In the genomic region with DNA sequence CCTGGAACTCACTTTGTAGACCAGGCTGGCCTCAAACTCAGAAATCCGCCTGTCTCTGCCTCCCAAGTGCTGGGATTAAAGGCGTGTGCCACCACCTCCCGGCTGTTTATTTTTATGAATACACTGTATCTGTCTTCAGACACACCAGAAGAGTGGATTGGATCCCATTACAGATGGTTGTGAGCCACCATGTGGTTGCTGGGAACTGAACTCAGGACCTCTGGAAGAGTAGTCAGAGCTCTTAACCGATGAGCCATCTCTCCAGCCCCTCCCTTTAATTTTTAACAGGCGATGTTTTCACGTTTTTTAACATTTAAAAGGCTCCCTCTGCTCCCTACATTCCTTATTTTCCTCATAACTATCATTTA, we compare ENCODE assay signal across 10 mouse cellular contexts. TPM values are rescaled to one million over a fixed set of nuclear protein-coding genes. Genes with fewer than 3 reads are reported as not detected.
DNase-seq lines count a peak whose midpoint lies in the region; ATAC-seq and TF ChIP-seq lines count a peak whose summit lies in the region.
"Not testable (repeated sequence)": the region's sequence is repeated elsewhere in the genome, so short reads cannot be mapped to it uniquely, and the experiment has no call there.
"Had no signal": no experiment of that assay in that cellular context is flagged by ENCODE, and none has a peak within 500 bp of the region (broad histone marks: within the 10 kb centered on the region; RNA-seq: fewer than 3 reads in every experiment).

No protein-coding gene starts in this region.

- 45% methylated on average over 6 of the region's 6 CpGs for WGBS in embryonic facial prominence, embryonic 12.5 days
- 40% methylated on average over 6 of the region's 6 CpGs for WGBS in hindbrain, embryonic 14.5 days
- WGBS in liver, embryonic 16.5 days (ENCODE audit: insufficient replicate concordance), result 34% methylated on average over 6 of the region's 6 CpGs
- WGBS in midbrain, embryonic 15.5 days, result 40% methylated on average over 6 of the region's 6 CpGs
- WGBS in stomach, embryonic 16.5 days, result 40% methylated on average over 6 of the region's 6 CpGs

- peak overlapping the region; percentile 71 for H3K4me2 ChIP-seq in embryonic facial prominence, embryonic 12.5 days (replicated peaks)
- peak overlapping the region; percentile 96 for H3K4me2 ChIP-seq in hindbrain, embryonic 14.5 days (replicated peaks)
- peak overlapping the region; percentile 73 for H3K4me2 ChIP-seq in liver, embryonic 16.5 days (ENCODE audit: low read depth, low read length)
- H3K4me2 ChIP-seq in midbrain, embryonic 15.5 days, result peak overlapping the region; percentile 80
- H3K4me2 ChIP-seq in stomach, embryonic 16.5 days (ENCODE audit: low read depth, low read length), result peak overlapping the region; percentile 67

- not testable (repeated sequence) for H3K27me3 ChIP-seq in E14TG2a.4 (ENCODE audit: insufficient read depth, low read length); embryonic facial prominence, embryonic 12.5 days; hindbrain, embryonic 14.5 days (ENCODE audit: control insufficient read depth, insufficient read depth, low read length); liver, embryonic 16.5 days (ENCODE audit: control insufficient read depth, insufficient read depth, low read depth, low read length); midbrain, embryonic 15.5 days (replicated peaks); stomach, embryonic 16.5 days (ENCODE audit: control insufficient read depth, insufficient read depth, low read length)

- DNase-seq in gastrocnemius, adult 2 months; hindbrain, embryonic 14.5 days (ENCODE audit: low spot score); layer of hippocampus, adult 2 months (ENCODE audit: low spot score in 2 of 2): not testable (repeated sequence)

- H3K9me3 ChIP-seq in E14TG2a.4 (ENCODE audit: low read length); embryonic facial prominence, embryonic 12.5 days; hindbrain, embryonic 14.5 days (ENCODE audit: control insufficient read depth, low read length); liver, embryonic 16.5 days (replicated peaks; ENCODE audit: control insufficient read depth, low read length); midbrain, embryonic 15.5 days; stomach, embryonic 16.5 days (replicated peaks; ENCODE audit: control insufficient read depth, low read length): not testable (repeated sequence)

- peak overlapping the region; percentile 100 for H3K4me3 ChIP-seq in E14TG2a.4 (replicated peaks; ENCODE audit: low read length)
- peak overlapping the region; percentile 84 for H3K4me3 ChIP-seq in embryonic facial prominence, embryonic 12.5 days
- H3K4me3 ChIP-seq in gastrocnemius, adult 2 months, result peak overlapping the region; percentile 78
- peak overlapping the region; percentile 77 for H3K4me3 ChIP-seq in hindbrain, embryonic 14.5 days (replicated peaks; ENCODE audit: low read length)
- peak overlapping the region; percentile 85 for H3K4me3 ChIP-seq in layer of hippocampus, adult 2 months
- H3K4me3 ChIP-seq in liver, embryonic 16.5 days (ENCODE audit: low read depth, low read length), result peak overlapping the region; percentile 78
- peak overlapping the region; percentile 84 for H3K4me3 ChIP-seq in midbrain, embryonic 15.5 days
- peak overlapping the region; percentile 92 for H3K4me3 ChIP-seq in stomach, embryonic 16.5 days (replicated peaks; ENCODE audit: low read length)

- H3K4me1 ChIP-seq in E14TG2a.4 (replicated peaks; ENCODE audit: low read depth, low read length), result peaks cover 62% of the 10 kb centered on the region
- H3K4me1 ChIP-seq in embryonic facial prominence, embryonic 12.5 days; hindbrain, embryonic 14.5 days (replicated peaks; ENCODE audit: control insufficient read depth, insufficient read depth, low read length): not testable (repeated sequence)
- peaks cover 12% of the 10 kb centered on the region for H3K4me1 ChIP-seq in liver, embryonic 16.5 days (ENCODE audit: control insufficient read depth, low read depth, low read length)
- H3K4me1 ChIP-seq in midbrain, embryonic 15.5 days, result peaks cover 14% of the 10 kb centered on the region
- H3K4me1 ChIP-seq in stomach, embryonic 16.5 days (ENCODE audit: control insufficient read depth, insufficient read depth, low read length), result peaks cover 15% of the 10 kb centered on the region

- intact Hi-C loops in gastrocnemius, adult 2 months (cut with DNase I), result loop anchor here (5.0 kb wide), 1 partner anchor 47 kb away; a partner anchor contains a TSS

- H3K36me3 ChIP-seq in E14TG2a.4 (ENCODE audit: insufficient read depth, low read length), result peaks cover 40% of the 10 kb centered on the region
- peaks cover 34% of the 10 kb centered on the region for H3K36me3 ChIP-seq in embryonic facial prominence, embryonic 12.5 days
- peaks cover 33% of the 10 kb centered on the region for H3K36me3 ChIP-seq in hindbrain, embryonic 14.5 days (replicated peaks; ENCODE audit: control insufficient read depth, insufficient read depth)
- H3K36me3 ChIP-seq in liver, embryonic 16.5 days (ENCODE audit: control insufficient read depth, insufficient read depth), result peaks cover 25% of the 10 kb centered on the region
- peaks cover 27% of the 10 kb centered on the region for H3K36me3 ChIP-seq in midbrain, embryonic 15.5 days (replicated peaks)
- peaks cover 33% of the 10 kb centered on the region for H3K36me3 ChIP-seq in stomach, embryonic 16.5 days (ENCODE audit: control insufficient read depth, insufficient read depth, low read length)

- peak overlapping the region; percentile 92 for H3K27ac ChIP-seq in embryonic facial prominence, embryonic 12.5 days
- H3K27ac ChIP-seq in gastrocnemius, adult 2 months, result peak overlapping the region; percentile 90
- peak overlapping the region; percentile 95 for H3K27ac ChIP-seq in hindbrain, embryonic 14.5 days
- H3K27ac ChIP-seq in layer of hippocampus, adult 2 months, result peak overlapping the region; percentile 95
- peak overlapping the region; percentile 69 for H3K27ac ChIP-seq in liver, embryonic 16.5 days (ENCODE audit: low read length)
- H3K27ac ChIP-seq in midbrain, embryonic 15.5 days, result peak overlapping the region; percentile 97
- H3K27ac ChIP-seq in stomach, embryonic 16.5 days (ENCODE audit: low read length), result peak overlapping the region; percentile 95

- H3K9ac ChIP-seq in embryonic facial prominence, embryonic 12.5 days, result peak overlapping the region; percentile 81
- H3K9ac ChIP-seq in hindbrain, embryonic 14.5 days, result peak overlapping the region; percentile 85
- H3K9ac ChIP-seq in liver, embryonic 16.5 days (ENCODE audit: low read depth, low read length), result peak overlapping the region; percentile 65
- H3K9ac ChIP-seq in midbrain, embryonic 15.5 days, result peak overlapping the region; percentile 71
- peak overlapping the region; percentile 87 for H3K9ac ChIP-seq in stomach, embryonic 16.5 days (ENCODE audit: low read length)

- ATAC-seq in embryonic facial prominence, embryonic 12.5 days (ENCODE audit: insufficient number of reproducible peaks, insufficient read depth, low FRiP score, low TSS enrichment); hindbrain, embryonic 14.5 days (ENCODE audit: low FRiP score); liver, embryonic 16.5 days (ENCODE audit: low read depth); stomach, embryonic 16.5 days (ENCODE audit: insufficient read depth, low FRiP score): not testable (repeated sequence)
- ATAC-seq in midbrain, embryonic 15.5 days (replicated peaks), result peak; percentile 22; the same call in 1 of the 2 replicates

- TF ChIP-seq CTCF in E14TG2a.4 (conservative IDR thresholded peaks at IDR 0.05; ENCODE audit: low read length); gastrocnemius, adult 2 months (IDR thresholded peaks at IDR 0.05); layer of hippocampus, adult 2 months (conservative IDR thresholded peaks at IDR 0.05): not testable (repeated sequence)

RNA-seq across cellular contexts. Expression of a gene that starts 0.6 kb away (rescaled TPM):
- 148 and 172 TPM in 2 replicates for polyA plus RNA-seq in embryonic facial prominence, embryonic 12.5 days (2016; fragmentation: Nextera tagmentation; extraction: Ambion mirVana)
- 10 to 100 TPM; 60.2 to 60.9 TPM for total RNA-seq in gastrocnemius, adult 2 months (2021)
- polyA plus RNA-seq in hindbrain, embryonic 14.5 days (2014; fragmentation: Nextera tagmentation; extraction: Ambion mirVana), result 54.1 and 63.3 TPM in 2 replicates
- 10 to 100 TPM; 55.7 to 56.2 TPM for total RNA-seq in layer of hippocampus, adult 2 months (2021)
- 62.3 and 68.2 TPM in 2 replicates for polyA plus RNA-seq in liver, embryonic 16.5 days (2015; fragmentation: Nextera tagmentation; extraction: Ambion mirVana)
- polyA plus RNA-seq in midbrain, embryonic 15.5 days (2015; fragmentation: Nextera tagmentation; extraction: Ambion mirVana), result 67.5 and 69.4 TPM in 2 replicates
- polyA plus RNA-seq in stomach, embryonic 16.5 days (2015; fragmentation: Nextera tagmentation; extraction: Ambion mirVana), result 117 and 133 TPM in 2 replicates

RNA-seq across cellular contexts. Expression of a gene that starts 5.3 kb away (rescaled TPM):
- polyA plus RNA-seq in embryonic facial prominence, embryonic 12.5 days (2016; fragmentation: Nextera tagmentation; extraction: Ambion mirVana), result 0.09 and 0.32 TPM in 2 replicates
- total RNA-seq in gastrocnemius, adult 2 months (2021), result 1 to 10 TPM in 1 of 2 experiments, under 1 TPM in 1; 0.67 to 5.5 TPM
- 0.11 TPM in 1 of 2 replicates, not detected in the other for polyA plus RNA-seq in hindbrain, embryonic 14.5 days (2014; fragmentation: Nextera tagmentation; extraction: Ambion mirVana)
- total RNA-seq in layer of hippocampus, adult 2 months (2021), result not detected
- polyA plus RNA-seq in liver, embryonic 16.5 days (2015; fragmentation: Nextera tagmentation; extraction: Ambion mirVana), result 0.25 and 0.94 TPM in 2 replicates
- polyA plus RNA-seq in midbrain, embryonic 15.5 days (2015; fragmentation: Nextera tagmentation; extraction: Ambion mirVana), result not detected in 2 replicates
- 8.1 and 8.9 TPM in 2 replicates for polyA plus RNA-seq in stomach, embryonic 16.5 days (2015; fragmentation: Nextera tagmentation; extraction: Ambion mirVana)
- total RNA-seq: hematopoietic stem cell, adult 5-6 weeks; left cerebral cortex, postnatal 25 days had no signal

RNA-seq across cellular contexts. Expression of a gene that starts 29.1 kb away (rescaled TPM):
- 22.6 and 23.4 TPM in 2 replicates for polyA plus RNA-seq in embryonic facial prominence, embryonic 12.5 days (2016; fragmentation: Nextera tagmentation; extraction: Ambion mirVana)
- total RNA-seq in gastrocnemius, adult 2 months (2021), result 100 to 1,000 TPM; 238 to 342 TPM
- 4.6 and 4.8 TPM in 2 replicates for polyA plus RNA-seq in hindbrain, embryonic 14.5 days (2014; fragmentation: Nextera tagmentation; extraction: Ambion mirVana)
- total RNA-seq in layer of hippocampus, adult 2 months (2021), result 1 to 10 TPM; 2.2 to 3.8 TPM
- polyA plus RNA-seq in liver, embryonic 16.5 days (2015; fragmentation: Nextera tagmentation; extraction: Ambion mirVana), result 3.1 and 4.9 TPM in 2 replicates
- polyA plus RNA-seq in midbrain, embryonic 15.5 days (2015; fragmentation: Nextera tagmentation; extraction: Ambion mirVana), result 8.1 and 9.3 TPM in 2 replicates
- polyA plus RNA-seq in stomach, embryonic 16.5 days (2015; fragmentation: Nextera tagmentation; extraction: Ambion mirVana), result 44.0 and 46.2 TPM in 2 replicates

RNA-seq across cellular contexts. Expression of a gene that starts 49.1 kb away (rescaled TPM):
- 3.9 and 4.3 TPM in 2 replicates for polyA plus RNA-seq in embryonic facial prominence, embryonic 12.5 days (2016; fragmentation: Nextera tagmentation; extraction: Ambion mirVana)
- 10 to 100 TPM; 15.7 to 65.1 TPM for total RNA-seq in gastrocnemius, adult 2 months (2021)
- polyA plus RNA-seq in hindbrain, embryonic 14.5 days (2014; fragmentation: Nextera tagmentation; extraction: Ambion mirVana), result 11.9 and 12.4 TPM in 2 replicates
- total RNA-seq in layer of hippocampus, adult 2 months (2021), result 100 to 1,000 TPM; 101 to 105 TPM
- polyA plus RNA-seq in liver, embryonic 16.5 days (2015; fragmentation: Nextera tagmentation; extraction: Ambion mirVana), result 3.7 and 5.7 TPM in 2 replicates
- polyA plus RNA-seq in midbrain, embryonic 15.5 days (2015; fragmentation: Nextera tagmentation; extraction: Ambion mirVana), result 10.7 and 11.6 TPM in 2 replicates
- polyA plus RNA-seq in stomach, embryonic 16.5 days (2015; fragmentation: Nextera tagmentation; extraction: Ambion mirVana), result 5.7 and 7.3 TPM in 2 replicates
